Mouse (Mus musculus) midbrain, embryonic 15.5 days (tissue): ENCODE results near the gene Hoxa3. TPM values are rescaled to one million over a fixed set of nuclear protein-coding genes. Genes with fewer than 3 reads are reported as not detected.

Experiments used
- ATAC-seq: fragments of 200-750 bp; cut with Nextera tagmentation; replicated peaks from 2 replicates; pipeline ENCODE4 v1.8.0; 2017; ENCODE audit warnings: moderate TSS enrichment
- H3K27ac ChIP-seq: fragments of 300-500 bp; sonication (generic); 2 replicates; pipeline ENCODE4 v1.5.1; 2015; ENCODE audit warnings: mild to moderate bottlenecking, inconsistent platforms
- H3K27me3 ChIP-seq: fragments of 300-500 bp; sonication (generic); replicated peaks from 2 replicates; pipeline ENCODE4 v1.6.1; 2015; ENCODE audit warnings: inconsistent platforms
- H3K36me3 ChIP-seq: fragments of 300-500 bp; sonication (generic); replicated peaks from 2 replicates; pipeline ENCODE4 v1.6.1; 2015; ENCODE audit warnings: inconsistent platforms
- H3K4me1 ChIP-seq: fragments of 300-500 bp; sonication (generic); 2 replicates; pipeline ENCODE4 v1.6.1; 2015; ENCODE audit warnings: inconsistent platforms
- H3K4me2 ChIP-seq: fragments of 300-500 bp; sonication (generic); 2 replicates; pipeline ENCODE4 v1.6.1; 2015; ENCODE audit warnings: inconsistent platforms, mild to moderate bottlenecking, moderate library complexity
- H3K4me3 ChIP-seq: fragments of 300-500 bp; sonication (generic); 2 replicates; pipeline ENCODE4 v1.5.1; 2015; ENCODE audit warnings: mild to moderate bottlenecking, inconsistent platforms
- H3K9ac ChIP-seq: fragments of 300-500 bp; sonication (generic); 2 replicates; pipeline ENCODE4 v1.6.1; 2015; ENCODE audit warnings: mild to moderate bottlenecking, inconsistent platforms
- H3K9me3 ChIP-seq: fragments of 300-500 bp; sonication (generic); 2 replicates; pipeline ENCODE4 v1.6.1; 2016; ENCODE audit warnings: inconsistent platforms
- WGBS: fragments of 180-500 bp; shearing (Covaris S2); methylation state at CpG from one replicate; pipeline ENCODE4 v1.1.7; 2015; ENCODE audit warnings: mixed read lengths; 5-methylcytosine and 5-hydroxymethylcytosine counted together
- polyA plus RNA-seq: library from polyadenylated mRNA; unstranded; fragments of >200 nt; fragmentation: Nextera tagmentation; extraction: Ambion mirVana; gene quantifications from 2 replicates; pipeline ENCODE4 v1.2.1, GENCODE M21; 2015

The Hoxa3 gene
- polyA plus RNA-seq, 1 experiment from 2014 or later, result not detected

GRCm38 (mm10) chr6:52189172-52189591, 24.0 kb downstream of the Hoxa3 start:
- no peak overlapping the region for H3K4me2 ChIP-seq
- H3K27me3 ChIP-seq, result peaks cover 99% of the 10 kb centered on the region
- no peaks in the 10 kb centered on the region for H3K9me3 ChIP-seq
- no peak for ATAC-seq
- H3K9ac ChIP-seq, result no peak overlapping the region
- H3K4me1 ChIP-seq, result 0 out of 2 replicates have a peak, but pooled peaks cover 3% of the 10 kb centered on the region
- no peak overlapping the region for H3K27ac ChIP-seq
- WGBS, result 7% methylated on average over 5 of the region's 5 CpGs
- H3K36me3 ChIP-seq, result no peaks in the 10 kb centered on the region
- no peak overlapping the region for H3K4me3 ChIP-seq

DNA sequence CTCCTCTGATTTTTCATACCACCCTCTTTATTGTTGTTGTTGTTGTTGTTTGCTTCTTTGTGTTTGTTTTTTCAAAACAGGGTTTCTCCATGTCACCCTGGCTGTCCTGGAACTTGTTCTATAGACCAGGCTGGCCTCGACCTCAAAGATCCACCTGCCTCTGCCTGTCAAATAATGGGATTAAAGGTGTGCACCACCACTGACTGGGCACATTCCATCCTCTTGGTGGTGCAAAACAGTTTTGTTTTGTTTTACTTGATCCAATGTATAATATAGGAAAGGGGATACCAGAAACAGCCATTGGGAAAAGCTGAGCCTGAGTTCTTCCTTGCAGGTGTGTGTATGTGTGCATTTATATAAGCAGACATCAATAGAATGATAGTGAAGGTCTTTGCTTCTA, 26.6 kb downstream of the Hoxa3 start:
- H3K4me3 ChIP-seq, result no peak overlapping the region
- no peak for ATAC-seq
- no peak overlapping the region for H3K27ac ChIP-seq
- peaks cover 100% of the 10 kb centered on the region for H3K27me3 ChIP-seq
- H3K9ac ChIP-seq, result no peak overlapping the region
- no peaks in the 10 kb centered on the region for H3K9me3 ChIP-seq
- WGBS, result 9% methylated on average over 1 of the region's 1 CpGs
- no peak overlapping the region for H3K4me2 ChIP-seq
- no peaks in the 10 kb centered on the region for H3K36me3 ChIP-seq
- no peaks in the 10 kb centered on the region for H3K4me1 ChIP-seq

- peaks cover 100% of the 10 kb centered on the region for H3K27me3 ChIP-seq
- H3K4me2 ChIP-seq, result no peak overlapping the region
- 6% methylated on average over 3 of the region's 3 CpGs for WGBS
- no peak overlapping the region for H3K27ac ChIP-seq
- no peaks in the 10 kb centered on the region for H3K36me3 ChIP-seq
- no peaks in the 10 kb centered on the region for H3K4me1 ChIP-seq
- no peak for ATAC-seq
- no peaks in the 10 kb centered on the region for H3K9me3 ChIP-seq
- H3K9ac ChIP-seq, result no peak overlapping the region
- H3K4me3 ChIP-seq, result no peak overlapping the region
These were observed 27.3 kb downstream of the Hoxa3 start for GRCm38 (mm10) chr6:52185834-52186233.

GRCm38 (mm10) chr6:52185222-52185621, 27.9 kb downstream of the Hoxa3 start:
- no peaks in the 10 kb centered on the region for H3K4me1 ChIP-seq
- no peaks in the 10 kb centered on the region for H3K36me3 ChIP-seq
- ATAC-seq, result no peak
- H3K9ac ChIP-seq, result no peak overlapping the region
- H3K4me3 ChIP-seq, result no peak overlapping the region
- H3K27ac ChIP-seq, result no peak overlapping the region
- 2% methylated on average over 19 of the region's 19 CpGs for WGBS
- H3K9me3 ChIP-seq, result no peaks in the 10 kb centered on the region
- no peak overlapping the region for H3K4me2 ChIP-seq
- H3K27me3 ChIP-seq, result peaks cover 100% of the 10 kb centered on the region

DNA sequence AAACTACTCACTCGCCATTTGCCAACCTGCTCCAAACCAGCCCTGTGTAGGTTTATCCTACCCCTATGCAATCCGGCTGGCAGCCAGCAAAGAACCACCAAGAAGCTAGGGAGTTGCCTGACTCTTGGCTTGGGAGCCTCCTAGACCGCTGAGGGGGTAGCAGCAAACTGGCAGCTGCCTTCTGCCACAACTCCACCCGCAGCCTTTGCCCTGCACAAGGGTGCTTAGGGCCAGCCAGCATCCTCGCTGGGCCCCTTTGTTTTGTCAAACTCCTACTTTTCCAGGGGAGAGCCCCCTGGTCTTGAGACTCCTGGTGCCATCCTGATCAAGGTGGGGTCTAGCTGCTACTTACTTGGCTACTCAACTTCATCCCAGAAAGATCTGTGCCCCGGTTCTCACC, 28.5 kb downstream of the Hoxa3 start:
- Histone ChIP-seq H3K9me3 (no peaks in the 10 kb centered on the region), H3K4me2 (no peak overlapping the region), H3K36me3 (no peaks in the 10 kb centered on the region), H3K9ac (no peak overlapping the region), H3K27ac (no peak overlapping the region), H3K4me1 (no peaks in the 10 kb centered on the region), H3K4me3 (no peak overlapping the region), H3K27me3 (peaks cover 100% of the 10 kb centered on the region)
- ATAC-seq, result no peak
- WGBS, result 2% methylated on average over 6 of the region's 6 CpGs

- no peak for ATAC-seq
- Histone ChIP-seq H3K4me3 (no peak overlapping the region), H3K9ac (no peak overlapping the region), H3K27me3 (peaks cover 100% of the 10 kb centered on the region), H3K4me2 (no peak overlapping the region), H3K9me3 (no peaks in the 10 kb centered on the region), H3K4me1 (no peaks in the 10 kb centered on the region), H3K27ac (no peak overlapping the region), H3K36me3 (no peaks in the 10 kb centered on the region)
- WGBS, result 11% methylated on average over 10 of the region's 10 CpGs
These were observed 29.6 kb downstream of the Hoxa3 start for GRCm38 (mm10) chr6:52183311-52184080.

DNA sequence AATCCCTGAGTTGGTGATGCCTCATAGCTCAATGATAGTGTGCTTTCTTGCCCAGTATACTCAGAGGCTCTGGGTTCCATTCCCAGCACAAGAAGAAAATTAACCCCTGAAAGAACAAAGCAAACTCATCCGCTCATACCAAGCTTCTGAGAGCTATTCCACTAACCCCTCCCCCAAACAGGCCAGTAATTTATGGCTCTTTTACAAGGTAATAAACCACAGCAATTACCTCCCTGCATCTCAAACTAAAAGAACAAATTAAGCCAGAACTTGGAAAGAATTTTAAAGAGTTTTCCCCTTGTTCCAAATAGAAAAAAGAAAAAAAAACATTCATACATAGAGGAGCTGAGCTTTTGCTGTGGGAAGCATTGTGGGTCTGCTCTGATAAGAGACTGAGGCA, 30.3 kb downstream of the Hoxa3 start:
- H3K4me3 ChIP-seq, result no peak overlapping the region
- no peaks in the 10 kb centered on the region for H3K9me3 ChIP-seq
- WGBS, result 0% methylated on average over 1 of the region's 1 CpGs
- no peak for ATAC-seq
- H3K9ac ChIP-seq, result no peak overlapping the region
- H3K27me3 ChIP-seq, result peaks cover 100% of the 10 kb centered on the region
- H3K4me1 ChIP-seq, result no peaks in the 10 kb centered on the region
- no peak overlapping the region for H3K4me2 ChIP-seq
- no peak overlapping the region for H3K27ac ChIP-seq
- H3K36me3 ChIP-seq, result no peaks in the 10 kb centered on the region

GRCm38 (mm10) chr6:52182030-52182429, 31.1 kb downstream of the Hoxa3 start:
- H3K4me3 ChIP-seq, result no peak overlapping the region
- H3K27me3 ChIP-seq, result peaks cover 100% of the 10 kb centered on the region

GRCm38 (mm10) chr6:52180726-52181125, 32.4 kb downstream of the Hoxa3 start:
- Histone ChIP-seq H3K9ac (no peak overlapping the region), H3K4me1 (no peaks in the 10 kb centered on the region), H3K27ac (no peak overlapping the region), H3K4me2 (no peak overlapping the region), H3K9me3 (no peaks in the 10 kb centered on the region), H3K27me3 (peaks cover 97% of the 10 kb centered on the region), H3K4me3 (no peak overlapping the region), H3K36me3 (no peaks in the 10 kb centered on the region)
- ATAC-seq, result no peak
- 11% methylated on average over 3 of the region's 3 CpGs for WGBS

More at GRCm38 (mm10) chr6:52182030-52182429, 31.1 kb downstream of the Hoxa3 start:
- no peak for ATAC-seq
- H3K4me2 ChIP-seq, result no peak overlapping the region
- 21% methylated on average over 2 of the region's 2 CpGs for WGBS
- no peaks in the 10 kb centered on the region for H3K9me3 ChIP-seq
- no peaks in the 10 kb centered on the region for H3K4me1 ChIP-seq
- no peaks in the 10 kb centered on the region for H3K36me3 ChIP-seq
- no peak overlapping the region for H3K9ac ChIP-seq
- H3K27ac ChIP-seq, result no peak overlapping the region

DNA sequence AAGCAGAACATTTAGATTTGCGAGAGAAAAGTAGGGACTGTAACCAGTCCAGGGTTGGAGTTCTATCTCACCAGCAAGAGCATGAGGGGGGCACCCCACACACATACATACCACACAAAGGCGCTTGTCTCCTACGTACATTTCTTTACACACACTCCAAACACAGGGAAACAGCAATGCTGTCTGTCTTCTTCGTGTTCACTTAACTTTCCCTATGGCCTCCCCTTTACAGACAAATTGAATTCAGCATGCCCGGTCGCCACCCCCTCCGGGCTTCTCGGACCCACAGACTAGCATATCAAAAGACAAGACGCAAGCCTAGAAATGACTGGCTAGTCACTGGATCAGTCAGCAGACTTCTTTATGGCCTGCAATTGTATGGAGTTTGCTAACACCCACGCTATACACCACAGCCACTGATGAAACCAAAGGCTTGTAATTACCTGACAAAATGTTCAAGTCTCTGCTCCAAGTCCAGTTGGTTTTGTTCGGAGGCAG, 32.9 kb downstream of the Hoxa3 start:
- Histone ChIP-seq H3K27me3 (peaks cover 95% of the 10 kb centered on the region), H3K36me3 (no peaks in the 10 kb centered on the region), H3K9me3 (no peaks in the 10 kb centered on the region), H3K27ac (no peak overlapping the region), H3K4me1 (no peaks in the 10 kb centered on the region), H3K4me2 (no peak overlapping the region), H3K9ac (no peak overlapping the region), H3K4me3 (no peak overlapping the region)
- no peak for ATAC-seq
- 3% methylated on average over 11 of the region's 11 CpGs for WGBS

GRCm38 (mm10) chr6:52179690-52180089, 33.4 kb downstream of the Hoxa3 start:
- H3K9me3 ChIP-seq, result no peaks in the 10 kb centered on the region
- no peak for ATAC-seq
- H3K27ac ChIP-seq, result no peak overlapping the region
- H3K27me3 ChIP-seq, result peaks cover 95% of the 10 kb centered on the region
- H3K9ac ChIP-seq, result no peak overlapping the region
- no peak overlapping the region for H3K4me3 ChIP-seq
- H3K36me3 ChIP-seq, result no peaks in the 10 kb centered on the region
- 1% methylated on average over 10 of the region's 10 CpGs for WGBS
- H3K4me1 ChIP-seq, result no peaks in the 10 kb centered on the region
- H3K4me2 ChIP-seq, result no peak overlapping the region

GRCm38 (mm10) chr6:52178918-52179665, 34.0 kb downstream of the Hoxa3 start:
- Histone ChIP-seq H3K36me3 (no peaks in the 10 kb centered on the region), H3K4me2 (no peak overlapping the region), H3K4me3 (no peak overlapping the region), H3K4me1 (no peaks in the 10 kb centered on the region), H3K27ac (no peak overlapping the region), H3K9me3 (no peaks in the 10 kb centered on the region), H3K9ac (no peak overlapping the region), H3K27me3 (peaks cover 93% of the 10 kb centered on the region)
- 2% methylated on average over 4 of the region's 4 CpGs for WGBS
- ATAC-seq, result no peak
